In the genomic region with DNA sequence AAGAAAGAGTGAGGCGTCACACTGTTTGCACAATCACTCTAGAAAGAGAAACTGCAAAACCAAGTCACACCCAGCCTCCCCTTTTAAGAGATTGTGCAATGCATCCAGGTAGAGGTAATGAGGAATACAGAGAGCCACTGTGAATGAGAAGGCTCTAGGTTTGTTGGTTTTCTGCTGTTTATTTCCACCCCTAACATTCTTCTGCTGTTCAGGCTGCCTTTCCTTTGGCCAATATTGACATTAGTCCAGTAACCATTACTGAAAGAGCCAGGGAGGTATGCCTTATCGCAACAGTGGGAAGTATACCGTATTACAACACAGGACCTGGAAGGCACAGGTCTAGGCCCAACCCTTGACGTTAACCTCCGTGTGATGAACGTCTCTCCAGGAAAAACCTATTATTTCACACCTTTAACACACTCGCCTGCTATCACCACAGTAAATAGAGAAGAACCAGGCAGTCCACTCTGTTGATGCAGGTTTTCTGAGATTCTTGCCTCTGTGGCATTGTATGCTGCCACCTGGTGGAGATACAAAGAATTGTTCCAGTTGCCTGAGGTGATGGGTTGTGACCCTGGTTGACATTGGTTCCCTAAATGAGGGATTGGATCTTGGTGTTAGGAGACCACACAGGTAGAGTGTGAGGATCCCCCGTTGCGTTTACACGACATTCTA, we compare ENCODE assay signal across 9 mouse cellular contexts. TPM values are rescaled to one million over a fixed set of nuclear protein-coding genes. Genes with fewer than 3 reads are reported as not detected.
DNase-seq lines count a peak whose midpoint lies in the region; ATAC-seq and TF ChIP-seq lines count a peak whose summit lies in the region.
"Had no signal": no experiment of that assay in that cellular context is flagged by ENCODE, and none has a peak within 500 bp of the region (broad histone marks: within the 10 kb centered on the region; RNA-seq: fewer than 3 reads in every experiment).

No protein-coding gene starts in this region.

- H3K4me3 ChIP-seq in hindbrain, embryonic 10.5 days, result no peak overlapping the region
- H3K4me3 ChIP-seq in lung, postnatal 0 days (ENCODE audit: low read depth, low read length), result no peak overlapping the region
- H3K4me3 ChIP-seq: erythroblast, embryonic 14.5 days had no signal

- no peaks in the 10 kb centered on the region for H3K27me3 ChIP-seq in hindbrain, embryonic 10.5 days (ENCODE audit: insufficient read depth, poor library complexity, severe bottlenecking)
- no peaks in the 10 kb centered on the region for H3K27me3 ChIP-seq in lung, postnatal 0 days (replicated peaks; ENCODE audit: insufficient read depth, low read length)

- peak; percentile 97 for ATAC-seq in lung, postnatal 0 days

- H3K9me3 ChIP-seq in hindbrain, embryonic 10.5 days, result no peaks in the 10 kb centered on the region
- no peaks in the 10 kb centered on the region for H3K9me3 ChIP-seq in lung, postnatal 0 days (ENCODE audit: low read length)

- peak; percentile 83 for TF ChIP-seq EP300 in lung, postnatal 0 days (IDR thresholded peaks at IDR 0.05)

- no peak overlapping the region for H3K4me2 ChIP-seq in lung, postnatal 0 days (replicated peaks; ENCODE audit: low read depth, low read length)

- DNase-seq in CD4-positive helper T cell, adult 2 months (ENCODE audit: low read depth, low spot score), result peak; percentile 22
- peak; percentile 39 for DNase-seq in WW6 (ENCODE audit: low read depth, low spot score)
- peak; percentile 76 for DNase-seq in embryo, embryonic 10 days (ENCODE audit: low spot score)
- DNase-seq in hindbrain, embryonic 10.5 days (ENCODE audit: low spot score), result peak; percentile 59
- peak; percentile 52 to 59 for DNase-seq in layer of hippocampus, postnatal 10 days (ENCODE audit: low spot score in 2 of 2)
- DNase-seq in lung, postnatal 0 days (ENCODE audit: low spot score), result peak; percentile 92
- DNase-seq in retina, postnatal 7 days (ENCODE audit: low read depth, low spot score), result peak; percentile 21
- DNase-seq in urinary bladder, postnatal 36 days (ENCODE audit: low spot score in 2 of 2), result peak; percentile 15 to 23

- H3K27ac ChIP-seq in hindbrain, embryonic 10.5 days, result no peak overlapping the region
- peak overlapping the region; percentile 69 for H3K27ac ChIP-seq in lung, postnatal 0 days (ENCODE audit: low read length)

- TF ChIP-seq CTCF in lung, postnatal 0 days (IDR thresholded peaks at IDR 0.05), result peak; percentile 91

- 37% methylated on average over 10 of the region's 10 CpGs for WGBS in hindbrain, embryonic 10.5 days
- 22% methylated on average over 10 of the region's 10 CpGs for WGBS in lung, postnatal 0 days

- no peaks in the 10 kb centered on the region for H3K4me1 ChIP-seq in hindbrain, embryonic 10.5 days (replicated peaks)
- H3K4me1 ChIP-seq in lung, postnatal 0 days (ENCODE audit: insufficient read depth, low read depth, low read length), result no peaks in the 10 kb centered on the region

- H3K36me3 ChIP-seq in hindbrain, embryonic 10.5 days, result no peaks in the 10 kb centered on the region
- no peaks in the 10 kb centered on the region for H3K36me3 ChIP-seq in lung, postnatal 0 days (ENCODE audit: insufficient read depth, low read length)

- no peak overlapping the region for H3K9ac ChIP-seq in lung, postnatal 0 days (replicated peaks; ENCODE audit: low read depth)

RNA-seq across cellular contexts. Expression of gene Lig4, which starts 42.5 kb away (rescaled TPM):
- 7.1 and 8.1 TPM in 2 replicates for polyA plus RNA-seq in hindbrain, embryonic 10.5 days (2016; fragmentation: Nextera tagmentation; extraction: Ambion mirVana)
- total RNA-seq in layer of hippocampus, postnatal 10 days (2021), result 10 to 100 TPM; 11.7 to 12.9 TPM
- polyA plus RNA-seq in lung, postnatal 0 days (2015; fragmentation: Nextera tagmentation; extraction: Ambion mirVana), result 3.4 and 3.5 TPM in 2 replicates

RNA-seq across cellular contexts. Expression of gene Abhd13, which starts 42.5 kb away (rescaled TPM):
- 14.5 and 15.1 TPM in 2 replicates for polyA plus RNA-seq in hindbrain, embryonic 10.5 days (2016; fragmentation: Nextera tagmentation; extraction: Ambion mirVana)
- total RNA-seq in layer of hippocampus, postnatal 10 days (2021), result 10 to 100 TPM; 29.4 TPM
- 12.0 and 12.9 TPM in 2 replicates for polyA plus RNA-seq in lung, postnatal 0 days (2015; fragmentation: Nextera tagmentation; extraction: Ambion mirVana)

Comparison
In these comparisons a context has a peak if more than half of its experiments do, and no peak if none do; other contexts are left out.
1. DNase-seq: peak in every context shown above with its lines; median percentile 92 in lung, postnatal 0 days; 76 in embryo, embryonic 10 days; 59 in hindbrain, embryonic 10.5 days; 56 in layer of hippocampus, postnatal 10 days; 39 in WW6; 22 in CD4-positive helper T cell, adult 2 months; 21 in retina, postnatal 7 days; 19 in urinary bladder, postnatal 36 days.